Mouse (Mus musculus) C2C12 (cell line): ENCODE measurements at regions not wholly inside any gene's neighbourhood (a gene's known extent, or its start where the extent isn't known, plus 50 kb on each side); places are given as distances from the start of the nearest gene placed in this dataset.

Source experiments
- CEBPB ChIP-seq: IDR thresholded peaks from one replicate; pipeline ENCODE4 v1.6.1; 2011; ENCODE audit warnings: low read depth, mild to moderate bottlenecking, control low read depth, moderate library complexity
- CTCF ChIP-seq: IDR thresholded peaks from one replicate; pipeline ENCODE4 v1.5.1; 2011; ENCODE audit not compliant: control insufficient read depth, insufficient read depth, insufficient read length
- MAX ChIP-seq: IDR thresholded peaks from one replicate; pipeline ENCODE4 v1.6.1; 2011; ENCODE audit warnings: mild to moderate bottlenecking, control low read depth
- USF1 ChIP-seq: IDR thresholded peaks from one replicate; pipeline ENCODE4 v1.6.1; 2011; ENCODE audit warnings: low read depth, mild to moderate bottlenecking, control low read depth, moderate library complexity

- TF ChIP-seq CTCF: no peak
- no peak for TF ChIP-seq MAX
- TF ChIP-seq USF1: no peak
- TF ChIP-seq CEBPB: no peak
These were observed 182.0 kb upstream of the N4bp1 start for GRCm38 (mm10) chr8:87067106-87067505.
